Mouse (Mus musculus): ENCODE measurements at regions not wholly inside any gene's neighbourhood (a gene's known extent, or its start where the extent isn't known, plus 50 kb on each side); places are given as distances from the start of the nearest gene placed in this dataset.

- DNase-seq: no peak
Measured at GRCm38 (mm10) chr8:96340702-96341101, 452.4 kb upstream of the Got2 start.

GRCm38 (mm10) chr8:96318367-96318766, 430.0 kb upstream of the Got2 start:
- no peak for DNase-seq

GRCm38 (mm10) chr8:96308989-96309718, 420.8 kb upstream of the Got2 start:
- no peak for DNase-seq

- DNase-seq: no peak
Measured at GRCm38 (mm10) chr8:96296643-96297042, 408.3 kb upstream of the Got2 start.

GRCm38 (mm10) chr8:96290740-96291139, 402.4 kb upstream of the Got2 start:
- no peak for DNase-seq

GRCm38 (mm10) chr8:96289519-96289918, 401.2 kb upstream of the Got2 start:
- no peak for DNase-seq

- no peak for DNase-seq
Measured at GRCm38 (mm10) chr8:96288525-96288924, 400.2 kb upstream of the Got2 start.

GRCm38 (mm10) chr8:96277479-96278138, 389.3 kb upstream of the Got2 start:
- DNase-seq: no peak

- DNase-seq: no peak
Measured at GRCm38 (mm10) chr8:96277058-96277457, 388.7 kb upstream of the Got2 start.

- DNase-seq: peak; percentile 13 to 28
Measured at GRCm38 (mm10) chr8:96256294-96256693, 367.9 kb upstream of the Got2 start.

GRCm38 (mm10) chr8:96255811-96256210, 367.5 kb upstream of the Got2 start:
- DNase-seq: no peak

- DNase-seq: no peak
Measured at GRCm38 (mm10) chr8:96246017-96246416, 357.7 kb upstream of the Got2 start.

GRCm38 (mm10) chr8:96244549-96245152, 356.3 kb upstream of the Got2 start:
- no peak for DNase-seq

GRCm38 (mm10) chr8:96238406-96238805, 350.1 kb upstream of the Got2 start:
- DNase-seq: no peak

GRCm38 (mm10) chr8:96237940-96238339, 349.6 kb upstream of the Got2 start:
- DNase-seq: no peak

- peak; percentile 9 to 46 for DNase-seq
Measured at GRCm38 (mm10) chr8:96230412-96230811, 342.1 kb upstream of the Got2 start.

Data from layer of hippocampus, postnatal 36 days (tissue).